Mouse (Mus musculus) G1E-ER4 (cell line): ENCODE results near the gene Vmn1r5. TPM values are rescaled to one million over a fixed set of nuclear protein-coding genes. Genes with fewer than 3 reads are reported as not detected.
"Not testable (repeated sequence)": the region's sequence is repeated elsewhere in the genome, so short reads cannot be mapped to it uniquely, and the experiment has no call there.

ENCODE experiments used
- GATA1 ChIP-seq: IDR thresholded peaks from one replicate; pipeline ENCODE4 v1.8.0; 2012; ENCODE audit warnings: low read length, inconsistent platforms
- polyA plus RNA-seq: library from polyadenylated mRNA; stranded (reverse); fragments of >175 nt; gene quantifications from 2 replicates; pipeline ENCODE4 v1.2.3, GENCODE M21; 2012

Vmn1r5 gene
- not detected in 2 replicates for polyA plus RNA-seq

- no peak for TF ChIP-seq GATA1
Measured at GRCm38 (mm10) chr6:56969973-56970372, at the start of gene Vmn1r5. Gene Vmn1r5, plus strand, starts transcription at chr6:56970273.

- TF ChIP-seq GATA1, result no peak
Measured at GRCm38 (mm10) chr6:56923331-56923725, 46.7 kb upstream of the Vmn1r5 start.

- TF ChIP-seq GATA1, result no peak
Measured at GRCm38 (mm10) chr6:56923726-56924707, 46.1 kb upstream of the Vmn1r5 start, which contains the start of the genes Nt5c3 and Vmn1r4. Gene Nt5c3, minus strand, starts transcription at chr6:56923932. Gene Vmn1r4, plus strand, starts transcription at chr6:56924015.

DNA sequence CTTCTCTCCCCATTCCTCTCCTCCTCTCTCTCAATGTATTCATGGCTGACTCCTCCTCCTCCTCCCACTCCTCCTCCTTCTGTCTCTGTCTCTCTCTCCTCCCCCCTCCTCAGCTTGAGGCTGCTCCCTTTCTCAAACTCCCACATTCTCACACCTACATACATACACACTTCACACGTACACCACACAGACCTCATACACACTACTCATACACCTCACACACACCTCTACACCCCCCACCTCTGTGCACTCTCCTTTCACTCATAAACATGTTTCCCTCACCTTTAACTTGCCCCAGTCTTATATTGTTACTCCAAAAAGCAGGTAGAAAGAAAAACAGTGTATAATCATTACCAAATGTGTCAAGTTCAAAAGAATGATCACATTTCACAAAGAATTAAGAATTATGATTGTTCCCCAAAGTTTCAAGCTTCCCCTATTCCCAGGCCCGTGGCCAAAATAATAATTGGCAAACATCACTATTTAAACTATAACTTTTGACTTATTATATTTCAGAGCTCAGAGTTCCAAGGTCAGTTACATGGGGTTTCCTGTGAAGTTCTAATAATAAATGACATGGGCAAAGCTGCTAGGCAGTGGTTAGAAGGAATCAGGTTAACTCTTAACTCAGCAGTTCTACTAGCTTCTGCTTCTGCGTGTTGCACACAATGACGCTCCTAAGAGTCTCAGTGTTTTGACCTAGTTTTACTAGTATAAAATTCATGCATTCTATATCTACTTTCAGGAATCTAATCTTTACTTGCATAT is 38.2 kb upstream of the Vmn1r5 start:
- no peak for TF ChIP-seq GATA1

DNA sequence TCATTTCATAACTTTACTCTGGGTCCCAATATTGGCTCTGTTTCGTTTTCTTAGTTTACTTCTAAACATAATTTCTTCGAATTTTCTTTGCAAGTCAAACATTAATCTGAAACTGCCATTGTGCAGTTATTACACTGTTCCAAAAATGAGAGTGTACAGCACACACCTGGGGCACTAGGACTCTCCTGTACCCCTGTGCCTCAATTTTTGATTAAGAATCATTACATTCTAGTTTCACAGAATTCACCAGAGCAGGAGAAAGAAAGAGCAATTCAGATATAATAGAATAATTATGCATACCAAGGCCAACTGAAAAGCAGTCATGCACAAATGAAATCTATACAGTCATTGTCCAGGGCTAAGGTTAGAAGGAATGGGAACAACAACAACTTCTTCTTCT is 37.6 kb upstream of the Vmn1r5 start:
- TF ChIP-seq GATA1, result no peak

DNA sequence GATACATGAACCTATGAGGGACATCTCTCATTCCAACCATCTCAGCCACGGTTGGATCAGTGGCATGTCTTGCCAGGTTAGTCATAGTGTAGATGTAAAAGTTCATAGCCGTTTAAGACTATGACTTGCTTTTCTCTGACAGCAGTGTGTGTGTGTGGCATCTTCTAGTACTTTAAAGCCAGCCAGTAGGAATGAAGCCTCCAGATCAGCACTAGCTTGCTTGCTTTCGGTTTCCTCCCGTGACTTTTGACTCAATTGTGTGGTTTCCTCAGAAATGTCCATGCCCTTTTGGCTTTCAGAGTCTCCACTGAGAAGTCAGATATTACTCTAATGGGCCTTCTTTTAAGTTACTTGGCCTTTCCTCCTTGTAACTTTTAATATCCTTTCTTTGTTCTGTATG is 35.7 kb upstream of the Vmn1r5 start:
- no peak for TF ChIP-seq GATA1

DNA sequence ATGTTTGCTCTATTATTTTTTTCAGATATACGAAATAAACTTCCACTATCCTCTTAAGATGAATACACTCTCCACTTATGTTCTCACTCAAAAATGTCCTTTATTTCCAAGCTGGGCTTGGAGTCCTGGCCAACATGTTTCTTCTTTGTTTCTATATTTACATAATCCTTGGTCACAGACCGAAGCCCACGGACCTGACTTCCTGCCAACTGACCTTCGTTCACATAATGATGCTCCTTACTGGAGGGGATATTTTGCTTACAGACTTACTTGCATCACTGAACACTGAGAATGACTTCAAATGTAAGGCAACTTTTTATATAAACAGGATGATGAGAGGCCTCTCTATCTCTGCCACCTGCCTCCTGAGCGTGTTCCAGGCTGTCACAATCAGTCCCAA is 13.6 kb upstream of the Vmn1r5 start:
- TF ChIP-seq GATA1, result no peak

- TF ChIP-seq GATA1, result no peak
Measured at GRCm38 (mm10) chr6:56996943-56997342, 26.9 kb downstream of the Vmn1r5 start, which contains the start of gene Vmn1r6. Gene Vmn1r6, plus strand, starts transcription at chr6:56997243.

GRCm38 (mm10) chr6:57025224-57025623 is 55.2 kb downstream of the Vmn1r5 start, which contains the start of gene Vmn1r7:
Gene Vmn1r7, minus strand, starts transcription at chr6:57025324.
- TF ChIP-seq GATA1, result not testable (repeated sequence)

GRCm38 (mm10) chr6:57031984-57032383 is 61.9 kb downstream of the Vmn1r5 start, which contains the start of gene Vmn1r8:
Gene Vmn1r8, plus strand, starts transcription at chr6:57032284.
- TF ChIP-seq GATA1, result no peak

GRCm38 (mm10) chr6:57034674-57035073 is 64.6 kb downstream of the Vmn1r5 start:
- no peak for TF ChIP-seq GATA1

Other genes starting within 250 kb of the Vmn1r5 start
- 3.2 and 5.7 TPM in 2 replicates for gene Kbtbd2, start 172.5 kb upstream of the Vmn1r5 start, polyA plus RNA-seq
- not detected in 2 replicates for gene Fkbp9, start 138.2 kb upstream of the Vmn1r5 start, polyA plus RNA-seq
- 97.7 and 126 TPM in 2 replicates for gene Nt5c3, start 46.3 kb upstream of the Vmn1r5 start, polyA plus RNA-seq
- gene Vmn1r4, start 46.3 kb upstream of the Vmn1r5 start, polyA plus RNA-seq, result not detected in 2 replicates
- not detected in 2 replicates for gene Vmn1r6, start 27.0 kb downstream of the Vmn1r5 start, polyA plus RNA-seq
- gene Vmn1r7, start 55.1 kb downstream of the Vmn1r5 start, polyA plus RNA-seq, result not detected in 2 replicates
- gene Vmn1r8, start 62.0 kb downstream of the Vmn1r5 start, polyA plus RNA-seq, result not detected in 2 replicates
- gene Vmn1r9, start 96.5 kb downstream of the Vmn1r5 start, polyA plus RNA-seq, result not detected in 2 replicates
- gene Vmn1r10, start 139.2 kb downstream of the Vmn1r5 start, polyA plus RNA-seq, result not detected in 2 replicates
- gene Vmn1r11, start 163.2 kb downstream of the Vmn1r5 start, polyA plus RNA-seq, result not detected in 2 replicates
- gene Vmn1r12, start 186.6 kb downstream of the Vmn1r5 start, polyA plus RNA-seq, result not detected in 2 replicates
- not detected in 2 replicates for gene Vmn1r13, start 233.0 kb downstream of the Vmn1r5 start, polyA plus RNA-seq